Mouse (Mus musculus) kidney, adult 2 months (tissue): ENCODE data around the gene Egfr.

Experiments
- CTCF ChIP-seq: fragments of 200-500 bp; conservative IDR thresholded peaks from 2 replicates; pipeline ENCODE4 v1.5.1; 2011; ENCODE audit warnings: low read depth, mild to moderate bottlenecking, control low read depth, low read length, moderate library complexity, mixed read lengths; ENCODE audit not compliant: insufficient read depth, insufficient read length
- POLR2A ChIP-seq: fragments of 200-500 bp; IDR thresholded peaks from one replicate; pipeline ENCODE4 v1.6.1; 2011; ENCODE audit warnings: low read depth, low read length, control low read depth

DNA sequence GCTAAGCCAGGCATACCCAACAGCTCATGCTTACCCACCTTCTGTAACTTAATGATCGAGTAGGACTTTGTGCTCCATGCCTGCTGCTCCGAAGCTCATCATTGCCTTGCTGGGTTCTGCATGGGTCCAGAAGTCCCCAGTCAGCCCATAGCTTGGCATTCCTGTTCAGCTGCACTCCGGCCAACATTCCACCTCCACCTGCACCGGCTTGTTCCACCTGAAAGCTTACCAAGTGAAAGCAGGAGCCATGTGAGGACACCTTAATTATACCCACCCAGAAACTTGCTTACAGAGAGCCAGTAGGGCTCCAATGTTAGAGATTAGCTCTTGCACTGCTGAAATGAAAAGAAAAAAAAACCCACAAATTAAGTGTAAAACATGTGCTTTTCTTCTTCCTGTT is 17.3 kb downstream of the Egfr start:
- no peak for TF ChIP-seq POLR2A
- no peak for TF ChIP-seq CTCF
